Mouse (Mus musculus) ES-Bruce4 (cell line): ENCODE results near the gene Gemin5. TPM values are rescaled to one million over a fixed set of nuclear protein-coding genes. Genes with fewer than 3 reads are reported as not detected.

Experiments used
- H3K27ac ChIP-seq: 2 replicates; pipeline ENCODE4 v1.5.1; 2012; ENCODE audit warnings: low read length, inconsistent platforms; ENCODE audit not compliant: insufficient read depth
- H3K27me3 ChIP-seq: 2 replicates; pipeline ENCODE4 v1.6.1; 2012; ENCODE audit warnings: mild to moderate bottlenecking, low read length, inconsistent platforms; ENCODE audit not compliant: control insufficient read depth, poor library complexity, insufficient read depth, severe bottlenecking
- H3K36me3 ChIP-seq: 2 replicates; pipeline ENCODE4 v1.6.1; 2012; ENCODE audit warnings: inconsistent platforms, mild to moderate bottlenecking, low read length, moderate library complexity; ENCODE audit not compliant: control insufficient read depth, poor library complexity, insufficient read depth, severe bottlenecking
- H3K4me1 ChIP-seq: one replicate; pipeline ENCODE4 v1.8.1; 2011; ENCODE audit warnings: low read length; ENCODE audit not compliant: control insufficient read depth, insufficient read depth
- H3K4me3 ChIP-seq: 2 replicates; pipeline ENCODE4 v1.5.1; 2011; ENCODE audit warnings: low read depth, mild to moderate bottlenecking, low read length
- H3K9ac ChIP-seq: 2 replicates; pipeline ENCODE4 v1.6.1; 2012; ENCODE audit warnings: low read depth, mild to moderate bottlenecking, inconsistent platforms; ENCODE audit not compliant: poor library complexity, severe bottlenecking
- H3K9me3 ChIP-seq: replicated peaks from 2 replicates; pipeline ENCODE4 v1.6.1; 2012; ENCODE audit warnings: mild to moderate bottlenecking, low read length, inconsistent platforms; ENCODE audit not compliant: control insufficient read depth, poor library complexity, insufficient read depth, severe bottlenecking
- CTCF ChIP-seq: IDR thresholded peaks from one replicate; pipeline ENCODE4 v1.8.1; 2011; ENCODE audit warnings: low read depth, low read length
- EP300 ChIP-seq: IDR thresholded peaks from 2 replicates; pipeline ENCODE4 v1.6.1; 2011; ENCODE audit warnings: low read depth, low read length; ENCODE audit not compliant: insufficient read depth
- POLR2A ChIP-seq: IDR thresholded peaks from one replicate; pipeline ENCODE4 v1.8.1; 2011; ENCODE audit warnings: low read length; ENCODE audit not compliant: insufficient read depth
- polyA plus RNA-seq: library from polyadenylated mRNA; stranded (reverse); fragments of >200 nt; gene quantifications from 2 replicates; pipeline ENCODE4 v1.2.4, GENCODE M21; 2011; ENCODE audit warnings: low read depth; ENCODE audit not compliant: missing spikeins, insufficient read depth, insufficient read length

Gemin5 gene
- polyA plus RNA-seq, 1 experiment, result 50.4 TPM

DNA sequence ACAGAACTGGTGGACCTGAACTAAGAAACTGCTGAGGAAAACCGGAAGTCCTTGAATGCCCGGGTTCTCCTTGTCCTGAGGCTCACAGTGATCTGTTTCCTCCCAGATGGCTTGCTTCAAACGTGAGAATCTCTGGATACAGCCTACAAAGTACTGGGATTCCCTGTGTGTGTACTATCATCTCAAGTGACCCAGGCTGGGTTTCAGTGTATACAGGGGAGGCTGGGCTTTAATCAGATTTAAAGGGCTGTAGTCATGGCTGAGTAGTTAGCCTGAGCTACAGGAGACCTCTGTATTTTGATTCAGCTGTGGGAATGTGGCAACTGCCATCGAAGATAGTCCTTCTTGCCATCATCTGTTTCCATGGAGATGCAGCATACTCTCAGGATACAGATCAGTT, 91.1 kb downstream of the Gemin5 start:
- H3K27ac ChIP-seq, result no peak overlapping the region
- no peaks in the 10 kb centered on the region for H3K36me3 ChIP-seq
- no peaks in the 10 kb centered on the region for H3K4me1 ChIP-seq
- TF ChIP-seq EP300, result no peak
- TF ChIP-seq POLR2A, result no peak
- no peak for TF ChIP-seq CTCF
- no peak overlapping the region for H3K9ac ChIP-seq
- no peaks in the 10 kb centered on the region for H3K27me3 ChIP-seq
- H3K9me3 ChIP-seq, result no peaks in the 10 kb centered on the region
- no peak overlapping the region for H3K4me3 ChIP-seq

DNA sequence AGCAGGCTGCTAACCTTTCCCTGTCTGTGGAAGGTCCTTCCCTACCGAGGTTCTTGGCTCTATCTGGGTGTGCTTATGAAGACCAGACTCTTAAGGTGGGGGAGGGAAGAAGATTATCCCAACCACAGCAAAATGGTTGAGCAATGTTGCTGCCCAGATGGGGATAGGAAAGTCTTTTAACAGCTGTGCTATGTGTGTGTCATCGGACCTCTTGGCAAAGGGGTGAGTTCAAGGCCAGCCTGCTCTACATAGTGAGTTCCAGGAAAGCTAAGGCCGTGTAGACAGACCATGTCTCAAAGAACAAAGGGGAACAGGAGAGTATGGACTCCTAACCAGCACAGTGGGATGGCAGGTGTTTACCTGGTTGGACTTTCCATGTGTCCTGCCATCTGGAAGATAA, 95.4 kb downstream of the Gemin5 start:
- no peak for TF ChIP-seq POLR2A
- no peak for TF ChIP-seq EP300
- TF ChIP-seq CTCF, result no peak
- no peaks in the 10 kb centered on the region for H3K36me3 ChIP-seq
- H3K4me1 ChIP-seq, result no peaks in the 10 kb centered on the region
- no peak overlapping the region for H3K4me3 ChIP-seq
- H3K9me3 ChIP-seq, result no peaks in the 10 kb centered on the region
- H3K27ac ChIP-seq, result no peak overlapping the region
- no peak overlapping the region for H3K9ac ChIP-seq
- no peaks in the 10 kb centered on the region for H3K27me3 ChIP-seq

Other genes with a start within 250 kb of the Gemin5 start
- gene Larp1, start 159.5 kb downstream of the Gemin5 start, polyA plus RNA-seq, result 164 and 167 TPM in 2 replicates
- gene Gm12248, start 75.4 kb downstream of the Gemin5 start, polyA plus RNA-seq, result not detected in 2 replicates
- 98.9 and 102 TPM in 2 replicates for gene Cnot8, start 64.4 kb downstream of the Gemin5 start, polyA plus RNA-seq
- 61.9 and 66.8 TPM in 2 replicates for gene Mrpl22, start 3.1 kb upstream of the Gemin5 start, polyA plus RNA-seq
- 9.9 and 10.1 TPM in 2 replicates for gene Igtp, start 31.0 kb upstream of the Gemin5 start, polyA plus RNA-seq
- gene Irgm2, start 31.1 kb upstream of the Gemin5 start, polyA plus RNA-seq, result 5.4 and 5.6 TPM in 2 replicates
- gene 4930438A08Rik, start 106.3 kb upstream of the Gemin5 start, polyA plus RNA-seq, result not detected in 2 replicates
- gene Zfp692, start 138.5 kb upstream of the Gemin5 start, polyA plus RNA-seq, result 19.3 and 21.1 TPM in 2 replicates
- 8.3 and 9.0 TPM in 2 replicates for gene Zfp672, start 161.8 kb upstream of the Gemin5 start, polyA plus RNA-seq
- gene Sh3bp5l, start 162.2 kb upstream of the Gemin5 start, polyA plus RNA-seq, result 33.6 and 41.4 TPM in 2 replicates
- gene Lypd8, start 210.5 kb upstream of the Gemin5 start, polyA plus RNA-seq, result not detected in 2 replicates